Mouse (Mus musculus) urinary bladder, postnatal 10 days (tissue): ENCODE results near the gene Tmem209.

Source experiments
- DNase-seq: peaks from one replicate; pipeline ENCODE4 v3.0.0; 2022; ENCODE audit warnings: low spot score

The Tmem209 gene

GRCm38 (mm10) chr6:30538240-30538639 lies 28.7 kb upstream of the Tmem209 start:
- no peak for DNase-seq

GRCm38 (mm10) chr6:30535340-30535739 lies 25.8 kb upstream of the Tmem209 start:
- DNase-seq, result no peak

DNA sequence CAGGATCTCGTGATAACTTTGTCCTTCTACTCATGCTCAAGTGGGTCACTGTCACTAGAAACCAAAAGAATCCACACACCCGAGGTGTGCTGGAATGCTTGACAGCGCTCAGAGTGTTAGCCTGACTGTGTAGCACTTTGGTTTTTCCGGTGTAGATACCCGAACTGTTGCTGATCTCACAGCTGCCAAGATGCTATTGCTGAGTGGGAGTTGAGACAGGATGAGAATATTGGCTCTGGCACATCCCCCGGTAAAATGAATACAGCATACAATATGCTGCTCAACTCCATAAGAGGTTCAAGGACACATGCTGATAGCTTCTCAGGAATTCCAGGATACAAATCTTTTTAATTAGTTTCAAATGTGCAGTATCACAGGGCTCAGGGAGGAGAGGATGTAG lies 19.2 kb upstream of the Tmem209 start:
- DNase-seq, result no peak

DNA sequence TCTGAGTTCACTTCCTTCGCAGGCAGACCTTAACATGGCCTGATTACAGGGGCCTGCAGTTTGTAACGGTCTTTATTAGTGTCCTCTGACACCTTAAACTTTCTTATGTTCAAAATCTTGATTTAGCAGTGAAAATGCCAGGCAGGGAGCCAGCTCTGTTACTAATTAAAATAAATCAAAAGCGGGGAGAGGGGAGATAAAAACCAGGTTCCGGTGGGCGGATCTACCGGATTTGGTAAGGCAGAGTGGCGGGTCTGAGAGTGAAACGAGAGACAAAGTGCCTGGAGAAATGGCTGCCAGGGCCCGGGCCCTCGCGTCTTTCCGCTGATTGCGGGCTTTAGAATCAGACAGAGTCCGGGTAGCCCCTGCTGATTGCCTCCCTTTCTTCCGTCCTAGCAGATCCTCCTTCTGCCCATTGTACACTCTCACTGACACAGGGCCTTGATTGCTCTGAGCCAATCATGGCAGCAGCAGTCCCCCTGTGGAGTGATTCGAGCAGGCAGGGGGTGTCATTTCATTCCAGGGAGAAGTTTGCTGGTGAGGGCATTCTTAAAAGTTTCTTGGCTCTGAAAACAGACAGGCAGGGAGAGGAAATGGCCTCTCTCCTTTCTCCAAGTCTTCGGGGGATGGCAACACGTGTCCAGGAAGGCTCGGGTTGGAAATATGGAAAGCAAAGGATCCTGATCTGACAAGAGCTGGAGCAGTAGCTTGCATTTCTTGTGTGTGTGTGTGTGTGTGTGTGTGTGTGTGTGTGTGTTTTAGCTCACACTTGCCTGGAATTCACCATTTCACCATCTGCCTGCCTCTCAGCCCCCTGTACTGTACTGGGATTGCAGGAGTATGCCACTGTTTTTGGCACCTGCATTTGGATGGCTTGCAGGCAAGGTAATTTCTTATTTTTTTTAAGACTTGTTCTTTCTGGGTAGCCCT lies 17.3 kb upstream of the Tmem209 start:
- DNase-seq, result no peak

- DNase-seq, result no peak
Measured at GRCm38 (mm10) chr6:30525456-30526332, 16.1 kb upstream of the Tmem209 start.

- no peak for DNase-seq
Measured at GRCm38 (mm10) chr6:30520400-30520799, 10.8 kb upstream of the Tmem209 start.

DNA sequence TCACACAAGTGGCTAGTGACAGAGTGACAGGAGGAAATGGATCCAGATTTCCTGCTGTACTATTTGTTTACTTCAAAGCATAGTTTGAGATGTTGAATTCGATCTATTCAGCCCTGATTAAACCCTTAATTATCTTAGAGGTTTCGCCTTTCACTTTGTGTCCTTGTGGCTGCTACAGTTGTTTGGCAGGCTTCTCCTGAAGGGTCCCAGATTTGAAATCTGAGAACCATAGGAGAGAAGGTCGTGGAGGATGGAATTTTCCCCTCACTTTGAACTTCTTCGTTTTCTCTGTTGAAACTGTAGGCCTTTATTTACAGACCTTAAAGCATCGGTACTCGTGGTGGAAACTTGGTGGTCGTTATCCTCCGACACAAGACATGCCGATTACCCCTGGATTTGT lies 4.7 kb upstream of the Tmem209 start:
- no peak for DNase-seq

- no peak for DNase-seq
Measured at GRCm38 (mm10) chr6:30510291-30510690, 708 bp upstream of the Tmem209 start.

DNA sequence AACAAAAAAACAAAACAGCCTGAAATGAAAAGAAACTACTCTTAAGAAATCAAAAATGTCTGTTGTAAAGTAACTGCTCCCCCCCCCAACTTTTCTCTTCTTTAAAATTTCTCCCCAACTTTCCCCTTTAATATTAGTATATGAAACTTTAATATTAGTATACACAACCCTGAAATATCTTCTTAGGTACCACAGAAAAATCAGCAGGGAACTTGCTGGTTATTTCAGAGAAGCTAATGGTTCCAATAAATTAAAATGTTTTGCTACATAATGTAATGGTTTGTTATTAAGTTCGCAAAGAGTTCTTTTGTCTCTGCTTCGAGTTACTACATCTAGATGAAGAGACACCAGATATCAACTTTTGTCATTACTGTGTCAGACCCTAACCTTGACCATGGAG lies 759 bp downstream of the Tmem209 start:
- DNase-seq, result no peak

GRCm38 (mm10) chr6:30499049-30499448 lies 10.5 kb downstream of the Tmem209 start:
- DNase-seq, result no peak

DNA sequence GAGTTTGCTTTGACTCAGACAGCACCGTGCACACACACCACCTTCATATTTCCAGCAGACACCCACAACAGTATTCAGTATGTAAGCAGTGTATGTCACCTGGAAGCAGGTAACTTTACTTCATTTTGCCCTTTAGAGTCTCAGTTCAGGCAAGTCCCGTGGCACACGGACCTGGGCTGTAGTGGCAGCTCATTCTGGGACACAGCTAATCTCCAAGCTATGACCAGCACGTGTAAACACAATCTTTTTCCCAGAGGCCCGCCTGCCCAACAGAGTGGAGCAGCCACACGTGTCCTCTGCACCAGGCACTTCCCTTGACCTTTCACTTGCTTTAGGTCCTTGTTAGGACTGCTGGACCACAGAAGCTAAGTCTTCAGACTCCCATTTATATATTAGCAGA lies 23.1 kb downstream of the Tmem209 start:
- no peak for DNase-seq

DNA sequence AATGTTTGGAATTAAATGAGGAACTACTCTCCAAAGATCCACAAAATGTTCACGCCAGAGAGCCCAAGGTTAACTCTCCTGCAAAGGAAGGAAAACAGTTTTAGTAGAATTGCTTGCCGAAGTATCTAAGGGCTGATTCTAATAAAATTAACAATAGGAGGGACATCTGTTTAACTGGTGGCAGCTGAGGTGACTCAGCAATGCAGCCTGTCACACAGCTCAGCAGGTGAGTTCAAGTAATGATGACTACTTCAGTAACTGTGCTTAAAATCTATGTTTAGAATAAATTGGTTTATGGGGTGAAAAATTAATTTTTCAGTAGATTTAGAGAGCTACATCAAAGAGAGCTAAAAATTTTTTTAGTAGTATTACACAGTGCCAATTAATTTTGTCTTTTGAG lies 26.7 kb downstream of the Tmem209 start:
- DNase-seq, result no peak

- no peak for DNase-seq
Measured at GRCm38 (mm10) chr6:30479418-30479817, 30.2 kb downstream of the Tmem209 start.

DNA sequence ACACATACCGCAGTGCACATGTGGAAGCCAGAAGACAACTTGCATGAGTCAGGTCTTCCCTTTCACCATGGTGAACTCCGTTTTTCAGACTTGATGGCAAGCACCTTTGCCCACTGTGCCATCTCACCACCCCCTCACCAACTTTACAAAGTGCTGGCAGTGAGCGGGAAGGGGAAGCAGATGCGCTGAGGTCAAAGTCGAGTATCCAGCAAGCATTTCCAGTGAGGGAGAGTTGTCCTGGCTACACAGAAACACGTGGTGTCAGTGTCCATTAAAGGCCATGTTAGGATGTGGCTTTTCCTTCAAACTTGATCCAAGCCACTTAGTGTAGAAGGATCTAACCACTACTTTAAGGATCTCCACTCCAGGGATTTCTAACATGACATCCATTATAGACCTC lies 31.8 kb downstream of the Tmem209 start:
- no peak for DNase-seq

- DNase-seq, result no peak
Measured at GRCm38 (mm10) chr6:30477210-30477714, 32.3 kb downstream of the Tmem209 start.

DNA sequence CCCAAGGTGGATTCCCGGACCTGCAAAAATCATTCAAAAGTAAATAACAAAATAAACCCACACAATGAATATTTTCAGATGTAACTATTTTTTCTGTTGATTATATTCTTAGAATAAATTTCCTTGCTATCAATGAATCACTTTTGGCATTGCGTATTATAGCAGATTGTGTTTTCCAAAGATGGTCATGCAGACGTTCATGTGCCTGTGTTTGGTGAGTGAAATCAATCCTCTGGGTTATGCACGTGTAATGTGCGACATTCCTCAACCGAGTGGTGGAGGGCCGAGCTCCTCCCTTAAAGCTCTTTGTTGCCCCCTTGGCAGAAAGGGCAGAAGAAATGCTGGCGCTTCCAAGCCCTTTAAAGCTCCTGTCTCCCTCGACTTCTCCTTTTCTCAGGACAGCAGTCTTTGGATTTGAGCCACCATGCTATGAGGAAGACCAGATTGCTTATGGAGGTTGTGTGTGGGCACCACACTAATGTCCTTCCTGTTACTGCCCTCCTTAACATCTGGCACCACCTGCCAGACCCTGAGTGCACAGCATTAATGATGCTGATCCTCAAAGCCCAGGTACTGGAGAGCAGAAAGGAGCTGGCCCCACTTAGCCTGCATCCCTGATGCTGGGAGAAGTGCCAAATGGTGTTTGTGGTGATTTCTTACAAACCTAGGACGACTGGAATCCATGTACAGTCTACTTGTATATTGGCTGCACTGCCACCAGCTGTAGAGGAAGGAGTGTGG lies 33.4 kb downstream of the Tmem209 start:
- no peak for DNase-seq

- no peak for DNase-seq
Measured at GRCm38 (mm10) chr6:30471706-30472105, 37.9 kb downstream of the Tmem209 start.

DNA sequence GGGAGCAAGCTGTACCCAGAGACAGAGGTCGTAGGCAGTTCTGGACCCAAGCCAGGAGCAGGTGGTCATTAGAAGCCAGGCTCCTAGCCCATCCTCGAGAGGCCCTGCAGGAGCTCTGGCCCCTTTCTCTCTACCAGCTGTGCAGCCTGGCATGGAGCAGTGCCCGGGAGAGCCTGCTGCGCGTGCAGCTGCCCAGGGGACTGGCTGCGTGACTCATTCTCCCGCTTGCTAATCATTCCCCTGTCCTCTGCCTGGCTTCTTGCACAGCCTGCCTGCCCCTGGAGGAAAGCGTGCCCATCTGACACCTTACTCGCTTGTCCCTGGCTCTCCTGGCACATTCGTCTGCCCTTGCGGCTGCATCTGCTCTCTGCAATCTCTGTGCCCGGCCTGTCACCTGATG lies 40.2 kb downstream of the Tmem209 start:
- no peak for DNase-seq

DNA sequence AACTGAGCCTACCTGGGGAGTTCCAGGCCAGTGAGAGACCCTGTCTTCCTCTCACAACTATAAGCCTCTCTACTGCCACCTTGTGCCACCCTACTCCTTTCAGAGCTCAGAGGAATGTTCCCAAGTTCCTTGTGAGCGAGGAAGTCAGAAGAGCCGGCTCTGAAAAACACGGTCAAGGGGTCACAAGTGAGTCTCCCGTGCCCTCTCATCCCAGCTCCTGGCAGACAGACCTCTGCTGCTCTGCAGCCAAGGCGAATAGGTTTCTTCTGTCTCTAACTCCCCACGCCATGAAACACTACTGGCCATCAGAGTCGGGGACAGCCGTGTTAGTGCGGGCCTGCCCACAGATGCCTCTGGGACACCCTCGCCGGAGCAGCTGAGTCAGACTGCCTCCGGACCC lies 40.9 kb downstream of the Tmem209 start:
- no peak for DNase-seq

DNA sequence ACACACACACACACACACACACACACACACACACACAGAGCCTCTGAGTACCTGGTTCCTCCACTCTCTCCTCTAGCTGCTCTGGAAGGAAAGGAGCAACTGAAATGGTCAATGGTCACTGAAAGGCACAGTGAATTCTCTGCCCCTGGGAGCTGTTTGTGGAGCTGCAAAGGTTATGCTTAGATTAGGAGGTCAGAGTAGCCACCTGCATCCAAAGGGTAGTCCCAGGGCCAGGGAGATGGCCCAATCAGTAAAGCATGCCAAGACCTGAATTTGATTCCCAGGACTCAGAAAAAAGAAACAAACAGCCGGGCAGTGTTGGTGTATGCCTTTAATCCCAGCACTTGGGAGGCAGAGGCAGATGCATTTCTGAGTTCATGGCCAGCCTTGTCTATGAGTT lies 41.5 kb downstream of the Tmem209 start:
- DNase-seq, result no peak

- no peak for DNase-seq
Measured at GRCm38 (mm10) chr6:30465586-30465985, 44.0 kb downstream of the Tmem209 start.

DNA sequence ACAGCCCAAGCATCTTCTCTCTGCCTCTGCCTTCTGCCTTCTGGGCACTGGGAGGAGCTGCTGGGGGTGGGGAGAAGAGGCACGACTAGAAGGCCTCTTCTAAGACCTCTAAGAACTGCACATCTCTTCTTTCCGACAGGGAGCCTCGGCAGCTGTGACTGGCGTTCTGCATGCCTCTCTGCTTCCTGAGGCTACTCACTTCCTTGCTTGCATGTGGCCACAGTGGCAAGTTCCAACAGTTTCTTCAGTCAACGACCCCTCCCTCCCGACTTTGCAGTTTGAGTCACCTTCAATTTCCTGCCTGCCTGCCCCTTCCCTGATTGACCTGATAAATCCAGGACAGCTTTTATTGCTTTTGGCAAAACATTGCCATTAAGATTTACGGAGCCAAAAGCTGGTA lies 46.8 kb downstream of the Tmem209 start:
- no peak for DNase-seq
